Mouse (Mus musculus): ENCODE results near the gene Heg1.

DNA sequence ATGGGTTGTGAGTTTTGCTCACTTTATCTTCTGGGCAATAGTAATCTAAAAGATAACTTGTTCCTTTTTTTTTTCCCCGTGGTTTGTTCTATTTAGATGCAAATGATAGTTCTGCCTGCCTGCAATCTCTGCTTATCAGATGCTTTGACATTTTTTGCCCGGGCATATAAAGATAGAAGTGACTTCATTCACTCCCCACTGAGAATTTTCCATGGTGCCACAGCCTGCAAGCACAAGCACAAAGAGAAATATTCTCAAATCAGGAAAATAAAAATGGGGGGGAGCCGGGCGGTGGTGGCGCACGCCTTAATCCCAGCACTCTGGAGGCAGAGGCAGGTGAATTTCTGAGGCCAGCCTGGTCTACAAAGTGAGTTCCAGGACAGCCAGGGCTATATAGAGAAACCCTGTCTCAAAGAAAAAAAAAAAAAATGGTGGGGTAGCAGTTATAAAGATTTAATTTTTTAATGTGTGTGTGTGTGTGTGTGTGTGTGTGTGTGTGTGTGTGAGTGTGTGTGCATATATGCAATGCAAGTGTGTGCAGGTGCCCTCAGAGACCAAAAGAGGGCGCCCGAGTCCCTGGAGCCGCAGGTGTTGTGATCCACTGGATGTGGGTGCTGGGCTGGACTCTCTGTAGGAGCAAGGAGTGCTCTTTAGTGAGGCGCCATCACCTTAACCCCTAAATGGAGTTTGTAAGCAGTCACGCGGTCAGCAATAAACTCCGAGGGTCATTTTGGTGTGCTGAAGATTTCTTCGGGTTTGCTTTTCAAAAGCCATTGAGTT lies 22.1 kb downstream of the Heg1 start:
- TF ChIP-seq CTCF (IDR thresholded peaks at IDR 0.05; ENCODE audit: low read depth) (peak; percentile 9; the same call in 1 of the 2 replicates), EP300 (IDR thresholded peaks at IDR 0.05; ENCODE audit: low read depth) (no peak)
